Mouse (Mus musculus): ENCODE measurements around the gene Utrn.
A peak's percentile ranks its signal among the peaks of the same experiment; 100 is the strongest.

The Utrn gene

GRCm38 (mm10) chr10:12869846-12870245, 681 bp upstream of the Utrn start:
- DNase-seq (ENCODE audit: low read depth, low spot score): no peak

DNA sequence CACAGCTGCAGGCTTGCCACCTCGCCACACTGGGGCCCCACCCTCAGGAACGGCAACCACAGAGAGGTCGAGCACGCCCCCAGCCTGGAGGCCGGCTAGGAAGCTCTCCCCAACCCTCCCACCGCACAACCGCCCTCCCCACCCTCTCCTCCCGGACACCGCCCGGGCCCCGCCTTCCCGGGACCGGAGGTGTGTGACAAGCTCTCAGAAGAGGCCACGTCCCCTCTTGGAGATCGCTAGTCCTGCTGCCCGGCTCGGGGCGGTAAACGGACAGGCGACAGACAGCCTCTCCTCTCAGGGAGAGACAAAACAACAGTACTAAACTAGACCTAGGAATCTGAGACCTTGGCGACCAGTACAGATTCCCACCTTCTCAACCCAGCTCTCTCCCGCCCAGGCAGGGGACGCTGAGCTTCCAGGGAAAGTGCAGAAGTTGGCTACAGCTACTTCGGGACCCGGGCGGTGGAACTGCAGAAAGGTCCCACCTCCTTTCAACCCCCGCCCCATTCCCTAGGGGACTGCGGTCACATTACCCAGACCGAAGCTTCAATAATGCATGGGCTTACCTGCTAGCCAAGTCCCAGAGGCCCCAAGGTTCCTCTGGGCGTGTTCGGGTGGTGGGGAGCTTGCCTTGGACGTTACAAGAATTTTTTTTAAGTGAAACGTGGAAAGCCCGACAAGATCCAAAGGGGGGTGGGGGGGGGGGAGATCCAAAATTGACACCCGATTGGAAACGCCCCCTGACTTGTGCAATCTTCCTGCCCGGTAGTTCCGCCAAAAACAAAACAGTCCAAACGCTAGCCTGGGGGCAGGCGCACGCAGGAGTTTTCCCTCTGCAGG, 756 bp downstream of the Utrn start:
- DNase-seq (ENCODE audit: low read depth, low spot score): peak; percentile 70

- DNase-seq (ENCODE audit: low read depth, low spot score): no peak
These were observed 1.4 kb downstream of the Utrn start for GRCm38 (mm10) chr10:12867733-12868188.

DNA sequence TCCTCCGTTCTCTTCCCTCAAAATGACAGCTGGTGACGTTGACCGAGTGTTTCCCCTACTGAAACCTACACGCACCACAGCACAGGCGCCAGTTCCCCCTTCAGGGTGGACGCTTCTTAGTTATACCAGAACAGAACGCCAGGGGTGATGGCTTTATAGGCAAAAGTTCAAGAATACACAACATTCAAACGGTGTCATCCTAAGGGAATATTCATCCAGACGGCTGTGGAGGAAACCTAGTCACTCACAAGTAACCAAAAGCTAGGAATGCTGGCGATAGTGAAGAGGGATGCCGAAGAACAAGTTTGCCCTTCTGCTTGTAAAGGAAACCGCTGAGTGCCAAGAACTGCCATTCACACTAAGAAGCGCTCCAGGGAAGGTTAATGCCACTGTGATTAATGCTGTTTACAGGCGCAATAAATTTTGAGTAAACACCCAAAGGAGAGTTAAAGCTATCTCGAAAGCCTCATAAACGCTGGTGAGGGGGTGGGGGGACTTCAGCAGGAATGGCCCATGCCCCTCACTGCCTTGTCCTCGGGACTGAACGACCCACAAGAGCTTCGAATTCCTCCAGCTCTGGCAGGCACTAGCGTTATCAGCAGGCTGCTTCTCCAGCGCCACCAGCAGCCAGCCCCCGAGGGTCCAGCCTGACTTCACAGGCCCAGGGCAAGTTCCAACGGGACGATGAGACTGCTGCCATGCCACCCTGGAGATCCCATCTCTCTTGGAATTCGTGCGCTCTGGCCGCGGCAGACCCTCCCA, 2.0 kb downstream of the Utrn start:
- peak; percentile 48 for DNase-seq (ENCODE audit: low read depth, low spot score)

DNA sequence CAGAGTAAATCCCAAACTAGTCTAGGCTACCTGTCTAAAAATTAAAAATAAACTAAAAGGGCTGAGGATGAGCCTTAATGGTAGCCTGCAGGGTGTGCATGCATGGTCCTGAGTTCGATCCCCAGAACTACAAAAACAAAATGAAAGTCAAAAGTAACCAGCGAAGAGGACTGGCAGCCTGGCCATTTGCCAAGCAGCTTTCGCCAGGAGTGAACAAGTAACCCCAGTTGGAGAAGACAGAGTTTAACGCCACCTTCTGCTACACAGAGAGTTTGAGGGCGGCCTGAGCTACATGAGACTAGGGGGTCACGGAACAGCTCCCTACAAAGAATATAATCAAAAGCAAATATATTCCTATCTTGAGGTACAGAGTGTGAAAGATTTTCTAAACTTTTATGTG, 4.0 kb downstream of the Utrn start:
- DNase-seq (ENCODE audit: low read depth, low spot score): no peak

- no peak for DNase-seq (ENCODE audit: low read depth, low spot score)
These were observed 5.6 kb downstream of the Utrn start for GRCm38 (mm10) chr10:12863581-12863980.

- no peak for DNase-seq (ENCODE audit: low read depth, low spot score)
These were observed 7.1 kb downstream of the Utrn start for GRCm38 (mm10) chr10:12862047-12862446.

DNA sequence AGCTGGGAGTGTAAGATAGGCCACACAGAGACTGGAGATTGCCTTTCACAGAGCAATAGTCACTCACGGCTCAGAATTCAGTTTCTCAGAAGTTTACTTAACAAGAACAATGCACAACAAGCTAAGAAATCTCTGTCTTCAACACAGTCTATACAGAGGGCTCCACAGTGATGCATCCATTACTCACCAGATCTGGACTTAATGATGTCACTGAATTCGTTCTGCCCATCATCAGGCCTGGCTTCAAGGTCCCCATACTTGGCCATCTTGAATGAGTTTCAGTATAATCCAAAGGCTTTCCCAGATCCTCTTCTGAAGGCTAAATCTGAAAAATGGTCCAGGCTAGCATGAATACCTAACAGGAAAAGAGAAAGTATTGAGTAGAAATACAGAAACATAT, 7.8 kb downstream of the Utrn start:
- no peak for DNase-seq (ENCODE audit: low read depth, low spot score)

DNA sequence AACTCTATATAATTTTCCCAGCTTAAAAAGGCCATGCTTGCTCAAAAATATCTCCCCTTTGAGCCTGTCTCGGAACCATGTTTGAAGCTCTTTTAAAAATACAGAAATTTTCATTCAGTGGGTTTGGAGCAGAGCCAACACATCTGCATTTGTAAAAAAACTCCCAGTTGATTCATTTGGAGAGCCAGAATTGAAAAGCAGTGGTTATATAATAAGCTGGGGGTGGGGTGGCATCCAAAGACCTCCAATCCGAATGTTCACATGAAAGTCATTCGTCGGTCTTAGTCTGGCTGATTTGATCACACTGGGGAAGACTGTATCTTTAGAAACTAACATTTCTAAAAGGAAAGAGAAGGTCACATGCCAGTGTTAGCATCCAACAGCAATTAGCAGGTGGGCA, 8.4 kb downstream of the Utrn start:
- peak; percentile 35 for DNase-seq (ENCODE audit: low read depth, low spot score)

GRCm38 (mm10) chr10:12860331-12860730, 8.8 kb downstream of the Utrn start:
- DNase-seq (ENCODE audit: low read depth, low spot score): peak; percentile 68

DNA sequence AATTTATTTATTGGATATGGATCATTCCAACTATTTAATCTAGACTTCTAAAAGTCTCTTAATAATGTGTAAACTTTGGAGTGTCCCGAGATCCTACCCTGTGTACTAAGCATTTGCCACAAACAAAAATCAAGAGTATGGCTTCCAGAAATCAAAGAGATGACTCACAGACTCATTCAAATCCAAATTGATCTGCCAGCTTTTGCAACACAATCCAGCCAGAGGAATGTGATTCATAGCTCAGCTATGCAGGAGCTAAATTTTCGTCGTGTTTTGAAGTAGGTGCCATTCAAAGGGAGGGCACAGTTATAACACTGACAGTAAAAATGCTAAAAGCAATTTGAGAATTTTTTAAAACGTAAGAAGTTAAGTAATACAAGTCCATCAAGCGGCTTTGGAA, 11.1 kb downstream of the Utrn start:
- DNase-seq (ENCODE audit: low read depth, low spot score): no peak

- DNase-seq (ENCODE audit: low read depth, low spot score): no peak
These were observed 14.9 kb downstream of the Utrn start for GRCm38 (mm10) chr10:12854298-12854697.

DNA sequence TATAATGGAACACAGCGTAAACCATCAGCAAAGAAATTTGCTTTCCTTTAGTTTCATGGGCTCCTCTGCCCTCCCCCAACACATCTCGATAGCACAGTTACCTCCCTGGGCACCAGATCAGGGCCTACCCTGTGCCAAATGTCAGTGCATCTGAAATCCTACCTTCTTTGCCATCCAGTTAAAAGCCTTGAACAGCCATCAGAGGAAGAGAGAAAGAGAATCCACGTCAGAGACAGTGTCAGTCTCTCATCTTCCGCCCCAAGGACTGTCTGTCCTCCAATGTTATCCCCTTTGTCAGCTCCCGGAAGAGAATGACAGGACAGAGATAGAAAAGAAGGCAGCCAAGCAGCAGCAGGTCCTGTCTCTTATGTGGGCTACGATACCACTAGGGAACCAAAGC, 15.4 kb downstream of the Utrn start:
- DNase-seq (ENCODE audit: low read depth, low spot score): no peak

- no peak for DNase-seq (ENCODE audit: low read depth, low spot score)
These were observed 16.0 kb downstream of the Utrn start for GRCm38 (mm10) chr10:12853196-12853620.

DNA sequence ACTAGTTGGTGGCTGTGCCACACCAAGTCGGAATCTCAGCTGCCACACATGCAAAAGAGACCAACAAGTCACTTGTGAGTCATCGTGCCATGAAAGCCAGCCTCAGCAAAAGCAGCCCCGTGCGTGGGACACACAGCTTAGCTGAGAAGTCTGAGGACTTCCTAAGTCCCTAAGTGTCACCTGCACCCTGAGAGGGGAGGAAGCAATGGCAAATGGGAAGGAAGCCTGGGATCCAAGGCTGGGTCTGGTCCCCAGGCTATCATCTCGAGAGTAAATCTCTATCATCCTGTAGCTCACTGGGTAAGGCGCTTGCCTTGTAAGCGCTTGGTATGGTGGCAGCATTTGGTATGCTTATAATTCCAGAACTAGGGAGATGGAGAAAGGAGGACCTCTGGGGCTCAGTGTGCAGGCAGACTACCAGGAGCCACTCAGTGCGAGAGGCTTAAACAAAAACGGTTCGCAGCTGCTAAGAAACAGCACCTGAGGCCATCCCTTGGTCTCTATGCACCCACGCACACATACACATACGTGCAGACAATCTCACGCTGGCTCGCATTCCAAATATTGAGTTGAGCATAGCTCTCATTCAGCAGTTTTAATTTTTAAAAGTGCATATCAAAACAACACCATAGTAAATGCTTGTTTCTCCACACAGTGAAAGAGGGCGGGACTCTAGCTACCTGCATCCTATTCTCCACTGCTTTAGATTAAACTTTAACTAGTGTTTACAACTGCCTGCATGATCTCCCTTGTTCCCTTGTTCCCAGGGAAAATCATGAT, 16.6 kb downstream of the Utrn start:
- no peak for DNase-seq (ENCODE audit: low read depth, low spot score)

DNA sequence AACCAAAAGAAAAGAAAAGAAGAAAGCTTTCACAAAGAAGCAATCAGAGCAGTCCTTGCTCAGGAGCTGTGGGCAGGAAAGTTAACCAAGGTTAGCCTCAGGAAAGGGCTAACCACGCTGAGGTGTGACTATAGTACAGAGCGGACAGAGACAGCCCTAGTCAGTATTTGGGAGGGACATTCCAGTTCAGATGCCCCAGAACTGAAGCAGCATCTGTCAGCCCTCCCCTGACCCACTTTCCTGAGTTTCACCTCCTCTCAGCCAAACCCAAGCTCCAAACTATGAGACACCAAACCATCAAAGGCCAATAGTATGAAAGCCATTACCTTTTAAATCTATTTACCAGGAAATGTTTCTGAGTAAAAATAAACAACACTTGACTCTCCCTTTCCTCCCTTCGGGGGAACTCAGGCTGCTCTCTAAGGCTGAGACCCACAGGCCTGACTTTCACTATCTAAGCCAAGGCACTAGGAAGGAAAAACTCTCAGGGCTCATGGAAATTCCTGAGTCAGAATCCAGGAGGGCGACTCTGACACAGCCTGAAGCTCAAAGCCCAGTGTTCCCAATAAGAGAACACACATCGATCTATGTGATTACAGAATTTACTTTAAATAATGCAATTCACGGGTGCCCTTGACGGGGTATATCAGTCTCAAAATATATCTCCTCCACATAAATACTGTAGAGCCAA, 18.2 kb downstream of the Utrn start:
- DNase-seq (ENCODE audit: low read depth, low spot score): no peak

- no peak for DNase-seq (ENCODE audit: low read depth, low spot score)
These were observed 20.6 kb downstream of the Utrn start for GRCm38 (mm10) chr10:12848322-12849108.

DNA sequence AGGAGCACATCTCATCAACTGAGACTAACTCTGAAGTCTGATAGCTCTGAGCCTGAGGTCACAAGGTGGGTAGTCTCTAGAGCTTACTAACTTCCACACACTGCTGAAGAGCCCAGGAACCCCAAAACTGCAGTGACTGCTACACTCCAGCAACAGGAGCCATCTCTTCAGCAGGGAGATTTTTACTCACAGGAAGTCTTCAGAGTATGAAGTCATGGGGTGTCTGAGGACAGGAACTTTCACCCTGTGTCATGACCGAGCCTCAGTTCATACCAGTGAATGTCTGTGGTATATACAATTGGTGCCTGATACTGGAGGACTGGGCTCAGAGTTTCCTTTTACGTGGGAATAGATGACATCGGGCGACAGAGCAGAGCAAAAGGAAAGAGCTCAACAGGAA, 26.6 kb downstream of the Utrn start:
- DNase-seq (ENCODE audit: low read depth, low spot score): peak; percentile 73

DNA sequence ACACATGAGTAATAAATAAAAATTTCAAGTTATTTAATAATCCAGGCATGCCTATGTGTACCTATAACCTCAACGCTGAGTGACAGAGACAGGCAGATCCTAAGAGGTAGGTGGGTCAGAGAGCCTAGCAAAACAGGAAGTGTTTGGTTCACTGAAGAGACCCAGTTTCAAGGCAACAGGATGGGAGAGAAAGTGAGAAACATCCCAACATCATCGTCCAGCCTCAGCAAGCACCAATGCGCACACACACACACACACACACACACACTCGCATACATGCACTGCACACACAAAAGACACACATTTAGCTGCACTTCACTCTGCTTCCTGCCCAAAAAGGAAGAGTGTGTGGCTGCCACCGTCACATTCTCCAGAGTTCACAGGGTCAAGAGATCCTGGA, 27.7 kb downstream of the Utrn start:
- peak; percentile 60 for DNase-seq (ENCODE audit: low read depth, low spot score)

- DNase-seq (ENCODE audit: low read depth, low spot score): no peak
These were observed 31.5 kb downstream of the Utrn start for GRCm38 (mm10) chr10:12837636-12838035.
